Mouse (Mus musculus) hindbrain, embryonic 14.5 days (tissue): ENCODE data around the gene Pigc. TPM values are rescaled to one million over a fixed set of nuclear protein-coding genes. Genes with fewer than 3 reads are reported as not detected.

Source experiments
- ATAC-seq: fragments of 200-750 bp; cut with Nextera tagmentation; 2 replicates; pipeline ENCODE4 v1.8.0; 2017; ENCODE audit warnings: moderate number of reproducible peaks, mild to moderate bottlenecking, moderate TSS enrichment, moderate library complexity; ENCODE audit not compliant: low FRiP score
- DNase-seq: peaks from one replicate; pipeline ENCODE4 v3.0.0-alpha.2; 2015; ENCODE audit warnings: low spot score
- H3K27ac ChIP-seq: fragments of 300-500 bp; sonication (generic); 2 replicates; pipeline ENCODE4 v1.5.1; 2014; ENCODE audit warnings: mild to moderate bottlenecking, moderate library complexity
- H3K27me3 ChIP-seq: fragments of 300-500 bp; sonication (generic); 2 replicates; pipeline ENCODE4 v1.6.1; 2014; ENCODE audit warnings: mild to moderate bottlenecking, low read length, mixed read lengths; ENCODE audit not compliant: control insufficient read depth, insufficient read depth
- H3K36me3 ChIP-seq: fragments of 300-500 bp; sonication (generic); replicated peaks from 2 replicates; pipeline ENCODE4 v1.6.1; 2014; ENCODE audit not compliant: control insufficient read depth, insufficient read depth
- H3K4me1 ChIP-seq: fragments of 300-500 bp; sonication (generic); replicated peaks from 2 replicates; pipeline ENCODE4 v1.6.1; 2014; ENCODE audit warnings: antibody characterized with exemption, low read length, mixed read lengths; ENCODE audit not compliant: control insufficient read depth, insufficient read depth
- H3K4me2 ChIP-seq: fragments of 300-500 bp; sonication (generic); replicated peaks from 2 replicates; pipeline ENCODE4 v1.6.1; 2014; ENCODE audit warnings: mild to moderate bottlenecking, moderate library complexity
- H3K4me3 ChIP-seq: fragments of 300-500 bp; sonication (generic); replicated peaks from 2 replicates; pipeline ENCODE4 v1.5.1; 2014; ENCODE audit warnings: mild to moderate bottlenecking, low read length
- H3K9ac ChIP-seq: fragments of 300-500 bp; sonication (generic); 2 replicates; pipeline ENCODE4 v1.6.1; 2014
- H3K9me3 ChIP-seq: fragments of 300-500 bp; sonication (generic); 2 replicates; pipeline ENCODE4 v1.6.1; 2016; ENCODE audit warnings: low read length; ENCODE audit not compliant: control insufficient read depth
- WGBS: fragments of 180-500 bp; shearing (Covaris S2); extraction: QIAGEN DNeasy Blood & Tissue Kit; methylation state at CpG from one replicate; pipeline ENCODE4 v1.1.7; 2014; 5-methylcytosine and 5-hydroxymethylcytosine counted together
- polyA plus RNA-seq: library from polyadenylated mRNA; unstranded; fragments of >200 nt; fragmentation: Nextera tagmentation; extraction: Ambion mirVana; gene quantifications from 2 replicates; pipeline ENCODE4 v1.2.1, GENCODE M21; 2014

The Pigc gene
- polyA plus RNA-seq, 1 experiment from 2014 or later: 34.5 TPM

- Histone ChIP-seq H3K9ac (no peak overlapping the region), H3K4me1 (peaks cover 15% of the 10 kb centered on the region; the same call in 1 of the 2 replicates), H3K36me3 (no peaks in the 10 kb centered on the region), H3K27ac (no peak overlapping the region), H3K9me3 (no peaks in the 10 kb centered on the region), H3K4me3 (no peak overlapping the region), H3K4me2 (no peak overlapping the region), H3K27me3 (no peaks in the 10 kb centered on the region)
- DNase-seq (no peak), ATAC-seq (no peak)
- WGBS: 97% methylated on average over 9 of the region's 9 CpGs
These were observed 1.9 kb downstream of the Pigc start for GRCm38 (mm10) chr1:161970874-161971273.

- DNase-seq (no peak), ATAC-seq (no peak)
- H3K4me2 ChIP-seq: no peak overlapping the region
- no peak overlapping the region for H3K27ac ChIP-seq
- H3K4me1 ChIP-seq: peaks cover 15% of the 10 kb centered on the region; the same call in 1 of the 2 replicates
- no peaks in the 10 kb centered on the region for H3K9me3 ChIP-seq
- WGBS: 90% methylated on average over 8 of the region's 8 CpGs
- no peaks in the 10 kb centered on the region for H3K36me3 ChIP-seq
- no peak overlapping the region for H3K4me3 ChIP-seq
- H3K27me3 ChIP-seq: no peaks in the 10 kb centered on the region
- H3K9ac ChIP-seq: no peak overlapping the region
These were observed 3.2 kb downstream of the Pigc start for GRCm38 (mm10) chr1:161972233-161972632.

- Histone ChIP-seq H3K9me3 (no peaks in the 10 kb centered on the region), H3K4me2 (0 out of 2 replicates have a peak overlapping the region, but pooled peaks have one; percentile 13), H3K27me3 (no peaks in the 10 kb centered on the region), H3K27ac (peak overlapping the region; percentile 44; the same call in 1 of the 2 replicates), H3K9ac (no peak overlapping the region), H3K4me1 (no peaks in the 10 kb centered on the region), H3K36me3 (no peaks in the 10 kb centered on the region), H3K4me3 (no peak overlapping the region)
- DNase-seq (peak; percentile 91), ATAC-seq (peak; percentile 61)
- WGBS: 51% methylated on average over 16 of the region's 16 CpGs
These were observed 7.5 kb downstream of the Pigc start for GRCm38 (mm10) chr1:161976255-161977182.

- DNase-seq (no peak), ATAC-seq (no peak)
- Histone ChIP-seq H3K27ac (no peak overlapping the region), H3K9ac (no peak overlapping the region), H3K4me2 (no peak overlapping the region), H3K27me3 (no peaks in the 10 kb centered on the region), H3K4me3 (no peak overlapping the region), H3K36me3 (no peaks in the 10 kb centered on the region), H3K4me1 (no peaks in the 10 kb centered on the region), H3K9me3 (no peaks in the 10 kb centered on the region)
- WGBS: 73% methylated on average over 4 of the region's 4 CpGs
These were observed 8.3 kb downstream of the Pigc start for GRCm38 (mm10) chr1:161977331-161977730.

GRCm38 (mm10) chr1:161978173-161978700, 9.3 kb downstream of the Pigc start:
- H3K27me3 ChIP-seq: no peaks in the 10 kb centered on the region
- WGBS: 92% methylated on average over 5 of the region's 5 CpGs

DNA sequence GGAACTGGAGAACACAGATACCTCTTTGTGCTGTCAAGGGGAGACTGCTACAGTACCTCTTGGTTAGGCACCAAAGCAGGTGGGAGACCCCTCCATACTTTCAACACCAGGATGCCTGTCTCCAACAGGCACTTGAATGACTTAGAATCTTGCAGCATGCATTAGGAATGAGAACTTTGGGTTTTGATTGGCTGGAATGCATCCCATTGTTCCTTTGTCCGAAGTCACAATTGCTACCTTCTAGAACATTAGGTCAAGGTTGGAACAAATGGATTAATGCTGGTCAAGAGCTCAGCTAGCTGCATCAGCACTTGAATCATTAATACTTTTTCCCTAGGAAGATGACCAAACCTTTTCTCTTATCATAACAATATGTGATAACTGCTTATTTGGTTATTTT, 10.6 kb downstream of the Pigc start, which contains the start of gene 4930558K02Rik:
Gene 4930558K02Rik, minus strand, starts transcription at position 101 of the 400 bp plus-strand sequence.
- Histone ChIP-seq H3K27ac (no peak within 1 kb of the TSS), H3K4me2 (no peak within 1 kb of the TSS), H3K9ac (no peak within 1 kb of the TSS), H3K27me3 (no peaks in the 10 kb centered on the region), H3K36me3 (no peaks in the 10 kb centered on the region), H3K4me3 (no peak within 1 kb of the TSS), H3K4me1 (no peaks in the 10 kb centered on the region), H3K9me3 (no peaks in the 10 kb centered on the region)
- no peak for DNase-seq
- no peak for ATAC-seq
- WGBS: 71% methylated on average over 1 of the region's 1 CpGs

More at GRCm38 (mm10) chr1:161978173-161978700, 9.3 kb downstream of the Pigc start:
- DNase-seq: no peak
- Histone ChIP-seq H3K27ac (no peak overlapping the region), H3K9ac (no peak overlapping the region), H3K9me3 (no peaks in the 10 kb centered on the region), H3K4me3 (no peak overlapping the region), H3K4me1 (no peaks in the 10 kb centered on the region), H3K36me3 (no peaks in the 10 kb centered on the region), H3K4me2 (no peak overlapping the region)
- ATAC-seq: no peak

DNA sequence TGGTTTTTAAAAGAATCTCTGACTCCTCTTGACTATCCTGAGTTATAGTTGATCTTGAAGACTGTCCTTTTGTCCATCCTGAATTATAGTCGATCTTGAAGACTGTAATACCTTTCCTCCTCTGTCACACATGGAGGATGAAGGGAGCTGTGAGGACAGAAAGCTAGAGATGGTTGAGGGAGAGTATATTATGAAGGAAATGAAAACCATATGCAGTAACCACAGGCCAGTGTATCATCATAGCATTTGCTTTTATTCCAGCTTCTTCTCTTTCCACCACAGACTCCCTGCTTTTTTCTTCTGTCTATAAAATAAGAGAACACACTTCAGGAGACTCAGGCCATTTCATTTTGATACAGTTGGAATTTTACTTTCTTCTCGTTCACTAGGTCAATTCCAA, 11.1 kb downstream of the Pigc start:
- Histone ChIP-seq H3K4me3 (no peak overlapping the region), H3K4me2 (no peak overlapping the region), H3K9me3 (no peaks in the 10 kb centered on the region), H3K4me1 (no peaks in the 10 kb centered on the region), H3K36me3 (no peaks in the 10 kb centered on the region), H3K9ac (no peak overlapping the region), H3K27me3 (no peaks in the 10 kb centered on the region), H3K27ac (no peak overlapping the region)
- DNase-seq: no peak
- 88% methylated on average over 2 of the region's 2 CpGs for whole genome bisulfite sequencing
- no peak for ATAC-seq

GRCm38 (mm10) chr1:161980626-161981298, 11.8 kb downstream of the Pigc start:
- Histone ChIP-seq H3K9ac (no peak overlapping the region), H3K4me2 (no peak overlapping the region), H3K9me3 (no peaks in the 10 kb centered on the region), H3K36me3 (no peaks in the 10 kb centered on the region), H3K27ac (no peak overlapping the region), H3K4me3 (no peak overlapping the region), H3K27me3 (no peaks in the 10 kb centered on the region), H3K4me1 (no peaks in the 10 kb centered on the region)
- ATAC-seq (no peak), DNase-seq (no peak)
- 88% methylated on average over 9 of the region's 9 CpGs for WGBS

DNA sequence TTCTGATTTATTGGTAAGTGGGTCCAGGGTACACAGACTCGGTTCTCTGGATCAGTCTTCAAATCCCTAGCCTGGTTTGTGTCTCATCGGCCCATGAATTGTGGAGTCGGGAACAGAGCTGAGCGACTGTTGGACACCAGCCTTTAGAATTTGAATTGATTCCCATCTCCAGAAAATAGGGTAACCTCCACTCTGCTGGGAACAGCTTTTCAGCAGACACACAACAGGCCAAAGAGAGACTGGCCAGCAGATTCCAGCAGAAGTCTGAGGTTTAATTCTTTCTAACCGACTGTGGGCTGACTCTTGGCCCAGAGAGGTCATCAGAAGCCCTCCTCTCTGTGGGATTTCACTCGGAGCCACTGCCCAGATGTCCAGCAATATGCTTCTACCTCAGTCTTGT, 14.5 kb downstream of the Pigc start:
- no peak overlapping the region for H3K9ac ChIP-seq
- H3K4me2 ChIP-seq: no peak overlapping the region
- DNase-seq: no peak
- no peaks in the 10 kb centered on the region for H3K27me3 ChIP-seq
- H3K4me1 ChIP-seq: no peaks in the 10 kb centered on the region
- peak overlapping the region; percentile 38; the same call in 1 of the 2 replicates for H3K27ac ChIP-seq
- WGBS: 69% methylated on average over 6 of the region's 6 CpGs
- H3K36me3 ChIP-seq: no peaks in the 10 kb centered on the region
- no peaks in the 10 kb centered on the region for H3K9me3 ChIP-seq
- no peak for ATAC-seq
- H3K4me3 ChIP-seq: no peak overlapping the region
